Mouse (Mus musculus) liver, embryonic 14.5 days (tissue): ENCODE measurements around the gene Ifit1.

ENCODE experiments used
- CTCF ChIP-seq: IDR thresholded peaks from 2 replicates; pipeline ENCODE4 v1.5.1; 2016; ENCODE audit warnings: antibody characterized with exemption, low read depth, control low read depth
- EP300 ChIP-seq: IDR thresholded peaks from 2 replicates; pipeline ENCODE4 v1.6.1; 2016; ENCODE audit warnings: antibody characterized with exemption, low read depth

GRCm38 (mm10) chr19:34656511-34657298, 16.0 kb downstream of the Ifit1 start:
- TF ChIP-seq CTCF (peak; percentile 59), EP300 (peak; percentile 98)
